In the genomic region with DNA sequence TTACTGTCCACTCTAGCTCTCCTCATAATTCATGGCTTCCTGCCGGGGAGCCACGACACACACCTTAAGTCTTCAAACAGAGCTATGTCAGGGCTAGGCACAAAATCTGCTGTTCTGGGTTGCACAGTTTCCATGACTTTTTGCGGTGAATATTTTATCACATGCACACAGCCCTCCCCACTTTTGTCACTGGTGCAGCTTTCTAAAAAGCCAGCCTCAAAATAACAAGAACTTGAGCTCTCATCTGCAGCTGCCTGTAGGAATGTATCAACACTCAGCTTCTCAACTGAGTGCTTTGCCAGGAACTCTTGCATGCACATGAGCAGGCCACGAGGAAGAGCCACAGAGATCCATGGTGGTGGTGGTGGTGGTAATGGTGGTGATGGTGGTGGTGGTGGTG, we compare ENCODE assay signal across 28 mouse cellular contexts.
DNase-seq lines count a peak whose midpoint lies in the region; ATAC-seq and TF ChIP-seq lines count a peak whose summit lies in the region.
"Had no signal": no experiment of that assay in that cellular context is flagged by ENCODE, and none has a peak within 500 bp of the region (broad histone marks: within the 10 kb centered on the region; RNA-seq: fewer than 3 reads in every experiment).

No protein-coding gene starts in this region.

- 82% methylated on average over 4 of the region's 4 CpGs for WGBS in heart, embryonic 15.5 days
- WGBS in heart, embryonic 11.5 days (ENCODE audit: insufficient replicate concordance), result 89% methylated on average over 4 of the region's 4 CpGs

- no peak overlapping the region for H3K9ac ChIP-seq in heart, embryonic 15.5 days
- H3K9ac ChIP-seq in heart, embryonic 11.5 days (ENCODE audit: low read depth, low read length), result no peak overlapping the region
- H3K9ac ChIP-seq: embryonic facial prominence, embryonic 13.5 days; forebrain, embryonic 12.5 days; forebrain, embryonic 15.5 days; hindbrain, embryonic 14.5 days had no signal

- no peak overlapping the region for H3K27ac ChIP-seq in gastrocnemius, adult 2 months
- H3K27ac ChIP-seq in heart, embryonic 15.5 days, result peak overlapping the region; percentile 2; the same call in 1 of the 2 replicates
- no peak overlapping the region for H3K27ac ChIP-seq in heart, embryonic 11.5 days (ENCODE audit: low read depth, low read length)
- H3K27ac ChIP-seq: embryonic facial prominence, embryonic 10.5 days; embryonic facial prominence, embryonic 13.5 days; forebrain, embryonic 12.5 days; forebrain, embryonic 15.5 days; heart, embryonic 10.5 days; hindbrain, embryonic 14.5 days; hindbrain, postnatal 0 days had no signal

- H3K4me1 ChIP-seq in heart, embryonic 15.5 days (replicated peaks), result peaks cover 35% of the 10 kb centered on the region
- H3K4me1 ChIP-seq in heart, embryonic 11.5 days (ENCODE audit: control insufficient read depth, insufficient read depth, low read length), result 0 out of 2 replicates have a peak, but pooled peaks cover 3% of the 10 kb centered on the region
- H3K4me1 ChIP-seq: embryonic facial prominence, embryonic 10.5 days; embryonic facial prominence, embryonic 13.5 days; forebrain, embryonic 12.5 days; forebrain, embryonic 15.5 days had no signal

- H3K27me3 ChIP-seq in heart, embryonic 15.5 days, result no peaks in the 10 kb centered on the region
- no peaks in the 10 kb centered on the region for H3K27me3 ChIP-seq in heart, embryonic 11.5 days (ENCODE audit: control insufficient read depth, insufficient read depth, low read length)
- H3K27me3 ChIP-seq: embryonic facial prominence, embryonic 13.5 days; forebrain, embryonic 12.5 days; forebrain, embryonic 15.5 days had no signal

- no peaks in the 10 kb centered on the region for H3K36me3 ChIP-seq in heart, embryonic 15.5 days
- no peaks in the 10 kb centered on the region for H3K36me3 ChIP-seq in heart, embryonic 11.5 days (ENCODE audit: control insufficient read depth, insufficient read depth, low read length)
- H3K36me3 ChIP-seq: embryonic facial prominence, embryonic 10.5 days; embryonic facial prominence, embryonic 13.5 days; forebrain, embryonic 12.5 days; forebrain, embryonic 15.5 days; heart, embryonic 10.5 days had no signal

- H3K4me3 ChIP-seq in gastrocnemius, adult 2 months, result no peak overlapping the region
- no peak overlapping the region for H3K4me3 ChIP-seq in heart, embryonic 15.5 days
- no peak overlapping the region for H3K4me3 ChIP-seq in heart, embryonic 11.5 days (ENCODE audit: low read depth, low read length)
- H3K4me3 ChIP-seq: embryonic facial prominence, embryonic 10.5 days; embryonic facial prominence, embryonic 13.5 days; erythroblast, embryonic 14.5 days; forebrain, embryonic 12.5 days; forebrain, embryonic 15.5 days; heart, embryonic 10.5 days had no signal

- ATAC-seq in heart, embryonic 15.5 days (replicated peaks; ENCODE audit: insufficient number of reproducible peaks, insufficient read depth, low FRiP score, low read depth), result no peak
- ATAC-seq in heart, embryonic 11.5 days (replicated peaks; ENCODE audit: insufficient number of reproducible peaks, low FRiP score, low TSS enrichment), result no peak
- ATAC-seq: forebrain, embryonic 15.5 days; hindbrain, postnatal 0 days; inflammation-experienced regulatory T-cells, adult 6 months; intestine, postnatal 0 days had no signal

- no peaks in the 10 kb centered on the region for H3K9me3 ChIP-seq in heart, embryonic 15.5 days (replicated peaks)
- H3K9me3 ChIP-seq in heart, embryonic 11.5 days (replicated peaks; ENCODE audit: control insufficient read depth, low read length), result no peaks in the 10 kb centered on the region
- H3K9me3 ChIP-seq: embryonic facial prominence, embryonic 10.5 days; embryonic facial prominence, embryonic 13.5 days; forebrain, embryonic 12.5 days; forebrain, embryonic 15.5 days; heart, embryonic 10.5 days had no signal

- DNase-seq in gastrocnemius, adult 2 months, result peak; percentile 3
- DNase-seq in gastrocnemius, postnatal 14 days, result no peak
- no peak for DNase-seq in heart, postnatal 25 days (ENCODE audit: low spot score)
- DNase-seq in heart, postnatal 10 days, result peak; percentile 28 to 30
- peak; percentile 56 for DNase-seq in brain, adult 2 months (ENCODE audit: low read depth, low spot score)
- DNase-seq: adrenal gland, adult 2 months; adrenal gland, postnatal 14 days; B cell, adult 2 months; cerebellum, adult 11-12 months; cerebellum, adult 8-10 months; cerebellum, postnatal 10 days; cerebellum, postnatal 36 days; embryo, embryonic 11 days; gastrocnemius, postnatal 36 days; heart, postnatal 36 days; kidney, adult 2 months had no signal

- no peak overlapping the region for H3K4me2 ChIP-seq in heart, embryonic 15.5 days
- no peak overlapping the region for H3K4me2 ChIP-seq in heart, embryonic 11.5 days
- H3K4me2 ChIP-seq: embryonic facial prominence, embryonic 13.5 days; forebrain, embryonic 12.5 days; forebrain, embryonic 15.5 days; hindbrain, embryonic 14.5 days had no signal

- intact Hi-C loops in gastrocnemius, adult 2 months (cut with DNase I), result no loop called here
- intact Hi-C loops in gastrocnemius, postnatal 14 days (cut with DNase I; ENCODE audit: low total_unique reads), result no loop called here
- intact Hi-C loops in heart, postnatal 25 days (cut with DNase I), result no loop called here
- intact Hi-C loops in heart, postnatal 10 days (cut with DNase I), result loop anchor here (5.0 kb wide), 1 partner anchor 61 kb away; no protein-coding TSS in a partner anchor

- no peak for TF ChIP-seq CTCF in gastrocnemius, adult 2 months (IDR thresholded peaks at IDR 0.05)

Comparison
In these comparisons a context has a peak if more than half of its experiments do, and no peak if none do; other contexts are left out.
1. DNase-seq: peak in gastrocnemius, adult 2 months (single experiment), heart, postnatal 10 days (2 of 2) and brain, adult 2 months (single experiment); none in gastrocnemius, postnatal 14 days (single experiment) and heart, postnatal 25 days (single experiment).